Mouse (Mus musculus) MEL (cell line): ENCODE results near the gene Lactbl1. TPM values are rescaled to one million over a fixed set of nuclear protein-coding genes. Genes with fewer than 3 reads are reported as not detected.

Experiments used
- DNase-seq: peaks from one replicate; pipeline ENCODE4 v3.0.0; 2011; ENCODE audit warnings: low read depth, low spot score
- H3K27ac ChIP-seq: 2 replicates; pipeline ENCODE4 v1.5.1; 2012; ENCODE audit warnings: low read depth, mild to moderate bottlenecking, control low read depth, low read length, moderate library complexity; ENCODE audit not compliant: control insufficient read depth
- H3K27me3 ChIP-seq, 2 experiments: fragments of 150-350 bp in 1 of 2; sonication (generic) in 1 of 2; 2 replicates each; pipeline ENCODE4 v1.6.1; 2012; ENCODE audit warnings: low read length in 2 of 2, mild to moderate bottlenecking in 2 of 2, improper control_type of control experiment in 1 of 2, moderate library complexity in 1 of 2; ENCODE audit not compliant: insufficient read depth in 2 of 2, control insufficient read depth in 1 of 2
- H3K36me3 ChIP-seq, 2 experiments: 2 replicates each; pipeline ENCODE4 v1.6.1; 2012 to 2014; ENCODE audit warnings: low read length in 2 of 2, improper control_type of control experiment in 1 of 2, inconsistent platforms in 1 of 2, mild to moderate bottlenecking in 1 of 2; ENCODE audit not compliant: insufficient read depth in 2 of 2, control insufficient read depth in 1 of 2
- H3K4me1 ChIP-seq, 2 experiments: fragments of 150-350 bp in 1 of 2; sonication (generic) in 1 of 2; 2 replicates each; pipeline ENCODE4 v1.6.1; 2012; ENCODE audit warnings: low read length in 2 of 2, improper control_type of control experiment in 1 of 2, mild to moderate bottlenecking in 1 of 2; ENCODE audit not compliant: insufficient read depth in 2 of 2, control insufficient read depth in 1 of 2
- H3K4me3 ChIP-seq, 2 experiments: fragments of 150-350 bp in 1 of 2; sonication (generic) in 1 of 2; 2 replicates each; pipeline ENCODE4 v1.5.1; 2012; ENCODE audit warnings: low read depth in 2 of 2, low read length in 2 of 2, mild to moderate bottlenecking in 2 of 2, moderate library complexity in 2 of 2, control low read depth in 1 of 2, improper control_type of control experiment in 1 of 2; ENCODE audit not compliant: control insufficient read depth in 1 of 2, insufficient read depth in 1 of 2
- H3K79me2 ChIP-seq: 2 replicates; pipeline ENCODE4 v1.6.1; 2012; ENCODE audit warnings: mild to moderate bottlenecking, low read length, moderate library complexity; ENCODE audit not compliant: control insufficient read depth, poor library complexity, insufficient read depth
- H3K9ac ChIP-seq: 2 replicates; pipeline ENCODE4 v1.6.1; 2012; ENCODE audit warnings: low read depth, mild to moderate bottlenecking, control low read depth, low read length, moderate library complexity; ENCODE audit not compliant: control insufficient read depth, poor library complexity, severe bottlenecking
- H3K9me3 ChIP-seq: fragments of 150-350 bp; sonication (generic); replicated peaks from 2 replicates; pipeline ENCODE4 v1.6.1; 2012; ENCODE audit warnings: mild to moderate bottlenecking, low read length, improper control_type of control experiment, moderate library complexity; ENCODE audit not compliant: insufficient read depth
- CHD1 ChIP-seq: IDR thresholded peaks from 2 replicates; pipeline ENCODE4 v1.6.1; 2012; ENCODE audit warnings: low read depth, mild to moderate bottlenecking, inconsistent platforms, low read length, improper control_type of control experiment
- CHD2 ChIP-seq: IDR thresholded peaks from 2 replicates; pipeline ENCODE4 v1.6.1; 2011; ENCODE audit warnings: low read length, improper control_type of control experiment
- CTCF ChIP-seq, 3 experiments: IDR thresholded peaks in 2 of 3; conservative IDR thresholded peaks in 1 of 3; 2 replicates each; pipeline ENCODE4 v1.5.1; 2011 to 2012; ENCODE audit warnings: low read length in 3 of 3, low read depth in 2 of 3, mild to moderate bottlenecking in 2 of 3, improper control_type of control experiment in 1 of 3, inconsistent platforms in 1 of 3, mixed read lengths in 1 of 3, moderate library complexity in 1 of 3; ENCODE audit not compliant: control insufficient read depth in 1 of 3, insufficient read depth in 1 of 3, poor library complexity in 1 of 3, severe bottlenecking in 1 of 3
- ETS1 ChIP-seq: IDR thresholded peaks from 2 replicates; pipeline ENCODE4 v1.6.1; 2012; ENCODE audit warnings: low read depth, mild to moderate bottlenecking, inconsistent platforms, low read length, improper control_type of control experiment, moderate library complexity
- GABPA ChIP-seq: IDR thresholded peaks from 2 replicates; pipeline ENCODE4 v1.6.1; 2012; ENCODE audit warnings: low read depth, mild to moderate bottlenecking, inconsistent platforms, low read length, improper control_type of control experiment, moderate library complexity
- HCFC1 ChIP-seq: IDR thresholded peaks from 2 replicates; pipeline ENCODE4 v1.6.1; 2012; ENCODE audit warnings: low read depth, mild to moderate bottlenecking, inconsistent platforms, low read length, improper control_type of control experiment, moderate library complexity
- KAT2A ChIP-seq: conservative IDR thresholded peaks from 2 replicates; pipeline ENCODE4 v1.6.1; 2012; ENCODE audit warnings: low read depth, low read length, improper control_type of control experiment, inconsistent platforms
- MAFK ChIP-seq: IDR thresholded peaks from 2 replicates; pipeline ENCODE4 v1.6.1; 2011; ENCODE audit warnings: low read depth, mild to moderate bottlenecking, low read length, improper control_type of control experiment, borderline replicate concordance
- MAX ChIP-seq: IDR thresholded peaks from 2 replicates; pipeline ENCODE4 v1.6.1; 2011; ENCODE audit warnings: low read length, improper control_type of control experiment
- MXI1 ChIP-seq: IDR thresholded peaks from 2 replicates; pipeline ENCODE4 v1.6.1; 2011; ENCODE audit warnings: mild to moderate bottlenecking, low read depth, low read length, improper control_type of control experiment
- MYB ChIP-seq: IDR thresholded peaks from 2 replicates; pipeline ENCODE4 v1.6.1; 2011; ENCODE audit warnings: mild to moderate bottlenecking, low read depth, low read length, improper control_type of control experiment
- NRF1 ChIP-seq: IDR thresholded peaks from 2 replicates; pipeline ENCODE4 v1.6.1; 2014; ENCODE audit warnings: low read depth, mild to moderate bottlenecking, inconsistent platforms, low read length, improper control_type of control experiment, moderate library complexity; ENCODE audit not compliant: poor library complexity, insufficient read depth, severe bottlenecking
- POLR2A ChIP-seq, 2 experiments: IDR thresholded peaks; 2 replicates each; pipeline ENCODE4 v1.6.1; 2011 to 2012; ENCODE audit warnings: low read length in 2 of 2, mild to moderate bottlenecking in 2 of 2, control low read depth in 1 of 2, improper control_type of control experiment in 1 of 2, low read depth in 1 of 2, moderate library complexity in 1 of 2; ENCODE audit not compliant: control insufficient read depth in 1 of 2, insufficient read depth in 1 of 2, poor library complexity in 1 of 2
- POLR2AphosphoS2 ChIP-seq: IDR thresholded peaks from 2 replicates; pipeline ENCODE4 v1.6.1; 2011; ENCODE audit warnings: low read length, improper control_type of control experiment
- RAD21 ChIP-seq: IDR thresholded peaks from 2 replicates; pipeline ENCODE4 v1.6.1; 2011; ENCODE audit warnings: mild to moderate bottlenecking, low read depth, low read length, improper control_type of control experiment
- SMC3 ChIP-seq: IDR thresholded peaks from 2 replicates; pipeline ENCODE4 v1.6.1; 2011; ENCODE audit warnings: low read depth, low read length, improper control_type of control experiment
- TAL1 ChIP-seq: IDR thresholded peaks from 2 replicates; pipeline ENCODE4 v1.6.1; 2012; ENCODE audit warnings: mild to moderate bottlenecking, inconsistent platforms, low read length, moderate library complexity, mixed read lengths
- TBP ChIP-seq: IDR thresholded peaks from 2 replicates; pipeline ENCODE4 v1.8.0; 2011; ENCODE audit warnings: low read depth, low read length, improper control_type of control experiment
- TCF12 ChIP-seq: IDR thresholded peaks from 2 replicates; pipeline ENCODE4 v1.6.1; 2014; ENCODE audit warnings: low read depth, mild to moderate bottlenecking, inconsistent platforms, low read length, improper control_type of control experiment, moderate library complexity
- USF1 ChIP-seq: IDR thresholded peaks from 2 replicates; pipeline ENCODE4 v1.6.1; 2014; ENCODE audit warnings: low read depth, mild to moderate bottlenecking, inconsistent platforms, low read length, improper control_type of control experiment, moderate library complexity
- USF2 ChIP-seq, 2 experiments: IDR thresholded peaks; 2 replicates each; pipeline ENCODE4 v1.6.1; 2011 to 2012; ENCODE audit warnings: improper control_type of control experiment in 2 of 2, low read length in 2 of 2, borderline replicate concordance in 1 of 2, inconsistent platforms in 1 of 2, low read depth in 1 of 2, mild to moderate bottlenecking in 1 of 2; ENCODE audit not compliant: insufficient read depth in 1 of 2
- ZC3H11A ChIP-seq: IDR thresholded peaks from 2 replicates; pipeline ENCODE4 v1.6.1; 2012; ENCODE audit warnings: low read depth, mild to moderate bottlenecking, inconsistent platforms, low read length, improper control_type of control experiment
- ZNF384 ChIP-seq: IDR thresholded peaks from 2 replicates; pipeline ENCODE4 v1.6.1; 2012; ENCODE audit warnings: low read depth, mild to moderate bottlenecking, inconsistent platforms, low read length, improper control_type of control experiment
- polyA plus RNA-seq, 2 experiments: library from polyadenylated mRNA; stranded (reverse) in 1 of 2; unstranded in 1 of 2; fragments of >175 nt in 1 of 2; fragments of >200 nt in 1 of 2; gene quantifications; 2 replicates each; pipeline versions ENCODE4 v1.2.1 to v1.2.4; 2012; ENCODE audit warnings: low replicate concordance in 2 of 2, low read depth in 1 of 2; ENCODE audit not compliant: insufficient read length in 2 of 2, insufficient read depth in 1 of 2, missing spikeins in 1 of 2
- total RNA-seq: library from RNA; depleted of rRNA; stranded (reverse); fragments of 300-350 nt; gene quantifications from 2 replicates; pipeline ENCODE4 v1.2.3, GENCODE M21; 2012

The Lactbl1 gene
- total and polyA plus RNA-seq, 3 experiments, result not detected

DNA sequence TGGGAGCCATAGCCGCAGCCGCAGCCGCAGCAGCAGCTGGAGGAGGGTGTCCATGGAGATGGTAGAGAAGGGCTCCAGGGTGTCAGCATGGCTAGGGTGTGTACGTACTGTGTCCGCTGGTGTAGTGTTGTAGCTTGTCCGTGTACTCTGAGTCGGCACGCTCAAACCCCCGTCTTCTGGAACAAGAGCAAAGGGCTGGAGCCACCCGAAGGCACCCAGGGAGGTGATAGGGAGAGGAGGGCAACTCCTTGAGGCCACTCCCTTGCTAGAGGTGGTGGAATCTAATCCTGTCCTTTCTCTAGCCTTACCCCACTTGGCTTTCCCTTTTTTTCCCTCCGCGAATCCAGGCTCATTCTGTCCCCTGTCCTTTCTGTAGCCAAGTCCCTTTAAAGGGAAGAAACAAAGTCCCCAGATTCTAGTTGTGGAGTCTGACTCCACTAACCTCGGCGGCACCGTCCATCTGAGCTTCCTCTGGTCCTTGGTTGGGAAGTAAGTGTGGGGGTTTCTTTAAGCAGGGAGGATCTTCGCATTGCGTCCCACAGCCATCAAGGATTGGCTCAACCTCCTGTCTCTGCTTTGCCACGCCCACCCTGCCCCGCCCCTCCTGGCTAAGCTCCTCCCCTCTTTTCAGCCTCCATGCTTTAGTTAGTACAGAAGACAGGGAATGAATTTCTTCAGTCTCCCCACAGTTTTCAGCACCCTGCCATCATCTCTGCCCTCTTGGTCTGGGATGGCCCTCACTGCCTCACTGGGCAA, 50.1 kb downstream of the Lactbl1 start (continued):
- TF ChIP-seq POLR2A (IDR thresholded peaks at IDR 0.05; ENCODE audit: control insufficient read depth in 1 of 2, insufficient read depth in 1 of 2, low read depth in 1 of 2, low read length in 2 of 2, poor library complexity in 1 of 2) (peak in 1 of 2 experiments; percentile 61; a peak in 1 of 4 replicates), MXI1 (no peak)

DNA sequence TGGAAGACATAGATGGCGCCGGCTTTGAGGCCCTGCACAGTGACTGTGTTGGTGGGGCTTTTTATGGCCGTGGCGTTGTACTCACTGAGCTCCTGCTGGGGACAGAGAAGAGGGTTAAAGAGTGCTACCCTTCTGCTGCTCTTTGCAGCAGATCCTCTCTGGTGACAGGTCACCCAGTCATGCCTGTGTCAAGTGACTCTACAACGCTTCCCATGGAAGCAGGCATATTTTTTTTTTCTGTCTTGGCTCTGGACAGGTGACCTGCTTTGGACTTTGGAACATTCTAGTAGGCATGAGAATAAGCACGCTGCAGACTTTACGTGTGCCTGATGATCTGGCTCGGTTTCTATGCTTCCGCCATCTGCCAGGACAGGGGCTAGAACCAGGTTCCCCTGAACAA, 53.0 kb downstream of the Lactbl1 start:
- Histone ChIP-seq H3K4me3 (no peak overlapping the region), H3K4me1 (peaks cover 0 to 13% of the 10 kb centered on the region in 2 experiments; a peak in 2 of 4 replicates), H3K27me3 (no peaks in the 10 kb centered on the region; a peak in 1 of 4 replicates), H3K27ac (no peak overlapping the region), H3K36me3 (peaks cover 0 to 2% of the 10 kb centered on the region in 2 experiments; a peak in 1 of 4 replicates), H3K9ac (no peak overlapping the region), H3K9me3 (no peaks in the 10 kb centered on the region), H3K79me2 (no peaks in the 10 kb centered on the region)
- TF ChIP-seq HCFC1, result no peak
- no peak for TF ChIP-seq ETS1
- TF ChIP-seq USF1, result no peak
- no peak for TF ChIP-seq MYB
- TF ChIP-seq ZNF384, result no peak
- no peak for TF ChIP-seq CHD2
- no peak for TF ChIP-seq MXI1
- no peak for TF ChIP-seq KAT2A
- TF ChIP-seq TAL1, result no peak
- TF ChIP-seq TCF12, result no peak
- TF ChIP-seq GABPA, result no peak
- no peak for TF ChIP-seq TBP
- TF ChIP-seq POLR2AphosphoS2, result no peak
- TF ChIP-seq MAX, result no peak
- no peak for TF ChIP-seq USF2 (IDR thresholded peaks at IDR 0.05; ENCODE audit: borderline replicate concordance in 1 of 2, insufficient read depth in 1 of 2, low read depth in 1 of 2, low read length in 2 of 2)
- DNase-seq, result no peak

DNA sequence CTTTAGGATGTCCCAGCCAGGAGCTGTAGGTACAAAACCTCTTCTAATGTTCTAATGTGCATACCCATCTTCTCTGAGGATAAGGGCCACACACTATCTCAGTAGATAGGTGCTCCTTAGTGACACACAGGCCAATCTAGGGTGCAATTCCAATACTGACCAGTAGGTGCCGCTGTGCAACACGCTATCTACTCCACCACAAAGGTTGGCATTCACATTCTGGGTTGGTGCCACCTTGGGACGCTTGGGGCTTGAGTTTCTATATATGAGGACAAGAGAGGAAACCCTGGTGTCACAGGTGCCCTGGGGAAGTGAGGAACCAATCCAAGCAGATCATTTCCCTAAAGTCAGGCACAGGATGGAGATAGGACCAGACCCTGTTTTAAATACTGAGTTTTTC, 56.1 kb downstream of the Lactbl1 start:
- H3K36me3 ChIP-seq, result no peaks in the 10 kb centered on the region
- H3K9ac ChIP-seq, result no peak overlapping the region
- H3K4me1 ChIP-seq, result peaks cover 0 to 2% of the 10 kb centered on the region in 2 experiments; a peak in 1 of 4 replicates
- peak; percentile 84 for DNase-seq
- H3K27ac ChIP-seq, result no peak overlapping the region
- TF ChIP-seq CTCF (IDR thresholded peaks at IDR 0.05 in 2 of 3, conservative IDR thresholded peaks at IDR 0.05 in 1 of 3; ENCODE audit: control insufficient read depth in 1 of 3, insufficient read depth in 1 of 3, low read depth in 2 of 3, low read length in 3 of 3, poor library complexity in 1 of 3, severe bottlenecking in 1 of 3) (peak; percentile 82 to 98 (median 89)), MAFK (no peak), TAL1 (no peak), NRF1 (no peak), ZC3H11A (peak; percentile 60), RAD21 (peak; percentile 82), CHD1 (no peak), SMC3 (peak; percentile 74), HCFC1 (no peak), CHD2 (no peak)
- no peaks in the 10 kb centered on the region for H3K27me3 ChIP-seq
- H3K79me2 ChIP-seq, result no peaks in the 10 kb centered on the region
- no peaks in the 10 kb centered on the region for H3K9me3 ChIP-seq
- no peak overlapping the region for H3K4me3 ChIP-seq
